Mouse (Mus musculus) kidney, adult 18-20 months (tissue): ENCODE measurements around the gene Nadsyn1.

ENCODE experiments used
- DNase-seq: peaks from one replicate; pipeline ENCODE4 v3.0.0; 2021

The Nadsyn1 gene

GRCm38 (mm10) chr7:143752606-143753005 is 70.0 kb downstream of the Nadsyn1 start:
- no peak for DNase-seq

GRCm38 (mm10) chr7:143752056-143752455 is 70.6 kb downstream of the Nadsyn1 start:
- no peak for DNase-seq

- DNase-seq = no peak
These were observed 71.3 kb downstream of the Nadsyn1 start for GRCm38 (mm10) chr7:143751380-143751779.

- no peak for DNase-seq
These were observed 73.6 kb downstream of the Nadsyn1 start for GRCm38 (mm10) chr7:143749045-143749444.

GRCm38 (mm10) chr7:143748041-143748868 is 74.4 kb downstream of the Nadsyn1 start:
- peak; percentile 91 for DNase-seq
